In genomic region chr8:123854252-123854651, GRCm38 (mm10) we compare ENCODE assay signal across 17 mouse cellular contexts. TPM values are rescaled to one million over a fixed set of nuclear protein-coding genes. Genes with fewer than 3 reads are reported as not detected.
"Had no signal": no experiment of that assay in that cellular context is flagged by ENCODE, and none has a peak within 500 bp of the region (broad histone marks: within the 10 kb centered on the region; RNA-seq: fewer than 3 reads in every experiment).

No protein-coding gene starts in this region.

- H3K4me3 ChIP-seq: neural tube, embryonic 13.5 days; neural tube, embryonic 15.5 days; stomach, embryonic 15.5 days had no signal

- H3K4me2 ChIP-seq: neural tube, embryonic 13.5 days; neural tube, embryonic 15.5 days; stomach, embryonic 15.5 days had no signal

- H3K27ac ChIP-seq: neural tube, embryonic 13.5 days; neural tube, embryonic 15.5 days; stomach, embryonic 15.5 days; stomach, postnatal 0 days had no signal

- H3K27me3 ChIP-seq: neural tube, embryonic 13.5 days; stomach, embryonic 15.5 days had no signal

- DNase-seq: retina, postnatal 1 day; right cerebral cortex, adult 18-20 months; right cerebral cortex, postnatal 14 days; right cerebral cortex, postnatal 25 days; right cerebral cortex, postnatal 4 days; spleen, adult 18-20 months; thymus, adult 18-20 months; thymus, adult 2 months; thymus, postnatal 14 days; thymus, postnatal 25 days; thymus, postnatal 36 days; thymus, postnatal 4 days had no signal

- H3K9ac ChIP-seq: neural tube, embryonic 13.5 days; neural tube, embryonic 15.5 days; stomach, embryonic 15.5 days had no signal

- H3K36me3 ChIP-seq: neural tube, embryonic 13.5 days; neural tube, embryonic 15.5 days; stomach, embryonic 15.5 days had no signal

- H3K9me3 ChIP-seq: neural tube, embryonic 13.5 days; neural tube, embryonic 15.5 days; stomach, embryonic 15.5 days had no signal

RNA-seq across cellular contexts. Expression of gene Acta1, which starts 40.3 kb away (rescaled TPM):
- total RNA-seq: neutrophil, adult 5-6 weeks had no signal

RNA-seq across cellular contexts. Expression of gene Rab4a, which starts 48.5 kb away (rescaled TPM):
- total RNA-seq: neutrophil, adult 5-6 weeks had no signal
